Mouse (Mus musculus) myocyte (in vitro differentiated cells): Measurements from ENCODE around the gene Prr13. TPM values are rescaled to one million over a fixed set of nuclear protein-coding genes. Genes with fewer than 3 reads are reported as not detected.

Experiments
- H3K27me3 ChIP-seq: one replicate; pipeline ENCODE4 v1.6.1; 2011; ENCODE audit not compliant: control insufficient read depth, insufficient read depth, insufficient read length
- H3K36me3 ChIP-seq: one replicate; pipeline ENCODE4 v1.6.1; 2011; ENCODE audit not compliant: control insufficient read depth, insufficient read depth
- H3K4me2 ChIP-seq: one replicate; pipeline ENCODE4 v1.6.1; 2011; ENCODE audit warnings: low read depth, control low read depth
- H3K4me3 ChIP-seq: one replicate; pipeline ENCODE4 v1.5.1; 2011; ENCODE audit warnings: mild to moderate bottlenecking, control low read depth, moderate library complexity
- H3K79me2 ChIP-seq: one replicate; pipeline ENCODE4 v1.6.1; 2011; ENCODE audit not compliant: control insufficient read depth, insufficient read depth
- H3ac ChIP-seq: one replicate; pipeline ENCODE4 v1.6.1; 2011; ENCODE audit not compliant: control insufficient read depth, insufficient read length
- CEBPB ChIP-seq: IDR thresholded peaks from 2 replicates; pipeline ENCODE4 v1.6.1; 2011; ENCODE audit warnings: mild to moderate bottlenecking, moderate library complexity; ENCODE audit not compliant: poor library complexity, insufficient read depth, severe bottlenecking
- E2F4 ChIP-seq: IDR thresholded peaks from one replicate; pipeline ENCODE4 v1.6.1; 2011; ENCODE audit warnings: mild to moderate bottlenecking, control low read depth, moderate library complexity; ENCODE audit not compliant: insufficient read depth
- MAX ChIP-seq: IDR thresholded peaks from one replicate; pipeline ENCODE4 v1.6.1; 2011; ENCODE audit warnings: low read depth, mild to moderate bottlenecking, control low read depth
- MYOD1 ChIP-seq, 3 experiments: IDR thresholded peaks; one replicate each; pipeline ENCODE4 v1.6.1; 2011; ENCODE audit warnings: control low read depth in 2 of 3, low read depth in 2 of 3, mild to moderate bottlenecking in 2 of 3, moderate library complexity in 1 of 3; ENCODE audit not compliant: insufficient read length in 2 of 3, control insufficient read depth in 1 of 3
- MYOG ChIP-seq, 3 experiments: IDR thresholded peaks; one replicate each; pipeline ENCODE4 v1.6.1; 2011; ENCODE audit warnings: control low read depth in 2 of 3, low read depth in 2 of 3, mild to moderate bottlenecking in 2 of 3; ENCODE audit not compliant: insufficient read length in 2 of 3, control insufficient read depth in 1 of 3, insufficient read depth in 1 of 3
- POLR2A ChIP-seq: IDR thresholded peaks from one replicate; pipeline ENCODE4 v1.6.1; 2011; ENCODE audit warnings: low read depth, mild to moderate bottlenecking, control low read depth, moderate library complexity; ENCODE audit not compliant: insufficient read length
- POLR2AphosphoS2 ChIP-seq: IDR thresholded peaks from one replicate; pipeline ENCODE4 v1.6.1; 2011; ENCODE audit warnings: low read depth, control low read depth; ENCODE audit not compliant: insufficient read length
- REST ChIP-seq: IDR thresholded peaks from one replicate; pipeline ENCODE4 v1.6.1; 2011; ENCODE audit warnings: mild to moderate bottlenecking, control low read depth, moderate library complexity; ENCODE audit not compliant: insufficient read depth, insufficient read length
- SRF ChIP-seq: IDR thresholded peaks from one replicate; pipeline ENCODE4 v1.6.1; 2011; ENCODE audit warnings: low read depth; ENCODE audit not compliant: control insufficient read depth, insufficient read length
- TCF12 ChIP-seq: IDR thresholded peaks from one replicate; pipeline ENCODE4 v1.6.1; 2011; ENCODE audit warnings: mild to moderate bottlenecking, control low read depth; ENCODE audit not compliant: poor library complexity, insufficient read depth, severe bottlenecking
- TCF3 ChIP-seq: IDR thresholded peaks from one replicate; pipeline ENCODE4 v1.6.1; 2011; ENCODE audit warnings: low read depth, control low read depth; ENCODE audit not compliant: insufficient read length
- USF1 ChIP-seq: IDR thresholded peaks from one replicate; pipeline ENCODE4 v1.6.1; 2011; ENCODE audit warnings: low read depth, mild to moderate bottlenecking, control low read depth, moderate library complexity
- polyA plus RNA-seq: library from polyadenylated mRNA; unstranded; fragments of >200 nt; fragmentation: generic; extraction: Trizol; gene quantifications from one replicate; pipeline ENCODE4 v1.2.1, GENCODE M21; 2012; ENCODE audit warnings: missing spikeins

Gene Prr13
- polyA plus RNA-seq, 1 experiment = 92.9 TPM

GRCm38 (mm10) chr15:102432046-102432445 lies 26.8 kb upstream of the Prr13 start:
- Histone ChIP-seq H3K4me2 (no peak overlapping the region), H3K4me3 (no peak overlapping the region), H3K36me3 (peaks cover 88% of the 10 kb centered on the region), H3ac (no peak overlapping the region), H3K79me2 (no peaks in the 10 kb centered on the region), H3K27me3 (no peaks in the 10 kb centered on the region)
- no peak for TF ChIP-seq POLR2A
- TF ChIP-seq TCF3 = no peak
- no peak for TF ChIP-seq CEBPB
- no peak for TF ChIP-seq REST
- TF ChIP-seq POLR2AphosphoS2 = no peak
- TF ChIP-seq TCF12 = no peak
- TF ChIP-seq MAX = no peak
- no peak for TF ChIP-seq USF1
- TF ChIP-seq MYOD1 (IDR thresholded peaks at IDR 0.05; ENCODE audit: control insufficient read depth in 1 of 3, insufficient read length in 2 of 3, low read depth in 2 of 3) = no peak
- TF ChIP-seq MYOG (IDR thresholded peaks at IDR 0.05; ENCODE audit: control insufficient read depth in 1 of 3, insufficient read depth in 1 of 3, insufficient read length in 2 of 3, low read depth in 2 of 3) = no peak
- TF ChIP-seq E2F4 = no peak
- no peak for TF ChIP-seq SRF

GRCm38 (mm10) chr15:102433173-102433572 lies 25.7 kb upstream of the Prr13 start:
- H3K4me3 ChIP-seq = no peak overlapping the region

GRCm38 (mm10) chr15:102442490-102442889 lies 16.3 kb upstream of the Prr13 start:
- no peak overlapping the region for H3ac ChIP-seq
- H3K4me2 ChIP-seq = no peak overlapping the region
- H3K36me3 ChIP-seq = no peaks in the 10 kb centered on the region
- H3K4me3 ChIP-seq = no peak overlapping the region
- no peaks in the 10 kb centered on the region for H3K79me2 ChIP-seq
- TF ChIP-seq TCF12 (no peak), POLR2AphosphoS2 (no peak), MAX (no peak), MYOG (IDR thresholded peaks at IDR 0.05; ENCODE audit: control insufficient read depth in 1 of 3, insufficient read depth in 1 of 3, insufficient read length in 2 of 3, low read depth in 2 of 3) (no peak), REST (no peak), SRF (no peak), TCF3 (no peak), CEBPB (no peak), USF1 (no peak), E2F4 (no peak), MYOD1 (IDR thresholded peaks at IDR 0.05; ENCODE audit: control insufficient read depth in 1 of 3, insufficient read length in 2 of 3, low read depth in 2 of 3) (no peak), POLR2A (no peak)
- H3K27me3 ChIP-seq = no peaks in the 10 kb centered on the region

More at GRCm38 (mm10) chr15:102433173-102433572, 25.7 kb upstream of the Prr13 start:
- Histone ChIP-seq H3ac (no peak overlapping the region), H3K4me2 (no peak overlapping the region), H3K27me3 (no peaks in the 10 kb centered on the region), H3K36me3 (peaks cover 80% of the 10 kb centered on the region), H3K79me2 (no peaks in the 10 kb centered on the region)
- TF ChIP-seq MYOD1 (IDR thresholded peaks at IDR 0.05; ENCODE audit: control insufficient read depth in 1 of 3, insufficient read length in 2 of 3, low read depth in 2 of 3) (no peak), TCF3 (no peak), E2F4 (no peak), USF1 (no peak), REST (no peak), CEBPB (no peak), MYOG (IDR thresholded peaks at IDR 0.05; ENCODE audit: control insufficient read depth in 1 of 3, insufficient read depth in 1 of 3, insufficient read length in 2 of 3, low read depth in 2 of 3) (no peak), MAX (no peak), TCF12 (no peak), POLR2A (no peak), POLR2AphosphoS2 (no peak), SRF (no peak)

- Histone ChIP-seq H3K4me2 (no peak within 1 kb of the TSS), H3K36me3 (no peaks in the 10 kb centered on the region), H3K27me3 (no peaks in the 10 kb centered on the region), H3K79me2 (no peaks in the 10 kb centered on the region), H3ac (no peak within 1 kb of the TSS), H3K4me3 (no peak within 1 kb of the TSS)
- TF ChIP-seq POLR2AphosphoS2 (no peak), MAX (no peak), MYOG (IDR thresholded peaks at IDR 0.05; ENCODE audit: control insufficient read depth in 1 of 3, insufficient read depth in 1 of 3, insufficient read length in 2 of 3, low read depth in 2 of 3) (no peak), REST (no peak), TCF3 (no peak), USF1 (no peak), SRF (no peak), CEBPB (no peak), TCF12 (no peak), MYOD1 (IDR thresholded peaks at IDR 0.05; ENCODE audit: control insufficient read depth in 1 of 3, insufficient read length in 2 of 3, low read depth in 2 of 3) (no peak), POLR2A (no peak)
Measured at GRCm38 (mm10) chr15:102445146-102445545, 13.7 kb upstream of the Prr13 start, which contains the start of gene Amhr2. TSS of gene Amhr2 (plus strand) at chr15:102445367.
